Mouse (Mus musculus): ENCODE measurements at regions not wholly inside any gene's neighbourhood (a gene's known extent, or its start where the extent isn't known, plus 50 kb on each side); places are given as distances from the start of the nearest gene placed in this dataset.

DNA sequence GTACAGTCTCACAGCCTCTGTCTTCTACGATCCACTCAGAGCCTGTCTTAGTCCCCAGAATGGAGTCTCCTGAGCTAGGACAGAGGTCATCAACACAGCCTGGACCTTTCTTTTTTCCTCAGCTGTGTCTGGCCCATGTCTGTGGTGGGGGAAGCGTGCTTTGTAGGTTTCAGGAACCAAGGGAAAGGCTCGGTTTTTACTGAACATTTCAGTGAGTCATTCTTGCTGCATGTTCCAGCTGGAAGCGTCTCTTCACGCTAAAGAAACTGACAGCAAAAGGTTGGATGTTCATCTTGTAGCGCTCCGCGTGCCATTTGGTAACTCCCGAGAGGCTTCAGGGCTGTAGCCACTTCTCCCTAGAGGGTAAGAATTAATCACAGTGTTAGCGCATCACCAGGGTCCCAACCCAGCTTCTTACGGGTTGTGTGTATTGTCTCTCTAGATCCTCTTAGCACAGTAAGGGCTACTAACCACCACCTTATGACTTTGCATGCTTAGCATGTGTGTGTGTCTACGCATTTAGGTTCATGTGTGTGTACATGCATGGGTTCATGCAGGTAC is 280.2 kb downstream of the Gm49356 start:
- H3K9me3 ChIP-seq (replicated peaks; ENCODE audit: low read length) = no peaks in the 10 kb centered on the region; the same call in 1 of the 2 replicates
- 0 out of 2 replicates have a peak overlapping the region, but pooled peaks have one; percentile 13 for H3K27ac ChIP-seq
- no peaks in the 10 kb centered on the region for H3K4me1 ChIP-seq (replicated peaks; ENCODE audit: insufficient read depth, low read length)
- no peaks in the 10 kb centered on the region for H3K27me3 ChIP-seq (ENCODE audit: insufficient read depth, low read length)
- no peak for DNase-seq (ENCODE audit: low spot score)
- ATAC-seq (replicated peaks; ENCODE audit: low FRiP score, low read depth) = no peak
- no peak overlapping the region for H3K9ac ChIP-seq (ENCODE audit: low read depth, low read length)
- H3K4me3 ChIP-seq (replicated peaks; ENCODE audit: low read depth, low read length) = no peak overlapping the region
- no peaks in the 10 kb centered on the region for H3K36me3 ChIP-seq (ENCODE audit: insufficient read depth, low read length)
- H3K4me2 ChIP-seq (ENCODE audit: low read length) = no peak overlapping the region
- WGBS = 86% methylated on average over 12 of the region's 12 CpGs
- no peak for TF ChIP-seq CTCF (IDR thresholded peaks at IDR 0.05; ENCODE audit: low read depth)

DNA sequence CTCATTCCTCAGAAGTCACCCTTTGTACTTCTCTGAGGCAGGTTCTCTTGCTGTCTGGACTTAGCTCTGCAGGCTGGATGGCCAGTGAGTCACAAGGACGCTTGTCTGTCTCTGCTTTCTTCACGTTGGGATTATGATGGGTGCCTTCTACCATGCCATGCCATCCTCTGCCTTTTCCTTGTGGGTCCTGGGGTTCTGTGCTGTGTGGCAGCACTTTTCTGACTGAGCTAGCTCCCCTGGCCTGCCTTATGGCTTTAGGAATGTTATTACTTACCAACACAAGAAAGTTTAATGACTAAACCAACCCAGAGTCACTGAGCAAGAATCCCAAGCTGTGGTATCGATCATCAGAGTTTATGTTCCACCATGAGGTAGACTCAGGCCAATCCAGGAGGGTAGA is 280.7 kb downstream of the Gm49356 start:
- H3K4me3 ChIP-seq (replicated peaks; ENCODE audit: low read depth, low read length) = no peak overlapping the region
- DNase-seq (ENCODE audit: low spot score) (no peak), ATAC-seq (replicated peaks; ENCODE audit: low FRiP score, low read depth) (no peak)
- H3K27me3 ChIP-seq (ENCODE audit: insufficient read depth, low read length) = no peaks in the 10 kb centered on the region
- H3K9me3 ChIP-seq (replicated peaks; ENCODE audit: low read length) = no peaks in the 10 kb centered on the region; the same call in 1 of the 2 replicates
- H3K4me1 ChIP-seq (replicated peaks; ENCODE audit: insufficient read depth, low read length) = no peaks in the 10 kb centered on the region
- WGBS = 82% methylated on average over 3 of the region's 3 CpGs
- no peaks in the 10 kb centered on the region for H3K36me3 ChIP-seq (ENCODE audit: insufficient read depth, low read length)
- H3K4me2 ChIP-seq (ENCODE audit: low read length) = no peak overlapping the region
- TF ChIP-seq CTCF (IDR thresholded peaks at IDR 0.05; ENCODE audit: low read depth) = no peak
- H3K27ac ChIP-seq = no peak overlapping the region
- no peak overlapping the region for H3K9ac ChIP-seq (ENCODE audit: low read depth, low read length)

DNA sequence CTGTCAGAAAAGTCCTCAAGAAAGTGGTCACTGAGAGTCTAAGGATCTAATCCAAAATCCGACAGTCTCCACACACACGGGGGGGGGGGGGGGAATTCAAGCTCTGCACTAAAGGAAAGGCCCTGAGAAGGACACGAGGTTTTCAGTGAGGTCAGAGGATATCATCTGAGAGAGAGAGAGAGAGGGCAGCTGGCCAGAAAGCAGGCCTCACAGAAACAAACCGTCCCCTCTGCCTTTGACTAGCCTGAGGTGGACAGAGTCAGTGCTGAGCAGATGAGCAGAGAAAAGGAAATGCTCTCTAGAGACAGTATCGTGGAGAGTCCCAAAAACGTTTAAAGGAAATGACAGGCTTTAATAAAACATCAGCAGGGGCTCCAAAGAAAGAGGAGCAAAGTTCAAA is 282.0 kb downstream of the Gm49356 start:
- no peaks in the 10 kb centered on the region; the same call in 1 of the 2 replicates for H3K9me3 ChIP-seq (replicated peaks; ENCODE audit: low read length)
- H3K4me3 ChIP-seq (replicated peaks; ENCODE audit: low read depth, low read length) = no peak overlapping the region
- TF ChIP-seq CTCF (IDR thresholded peaks at IDR 0.05; ENCODE audit: low read depth) = no peak
- peak; percentile 51 for DNase-seq (ENCODE audit: low spot score)
- 30% methylated on average over 6 of the region's 6 CpGs for WGBS
- H3K27ac ChIP-seq = no peak overlapping the region
- H3K4me1 ChIP-seq (replicated peaks; ENCODE audit: insufficient read depth, low read length) = no peaks in the 10 kb centered on the region
- H3K9ac ChIP-seq (ENCODE audit: low read depth, low read length) = no peak overlapping the region
- H3K27me3 ChIP-seq (ENCODE audit: insufficient read depth, low read length) = no peaks in the 10 kb centered on the region
- ATAC-seq (replicated peaks; ENCODE audit: low FRiP score, low read depth) = no peak
- H3K36me3 ChIP-seq (ENCODE audit: insufficient read depth, low read length) = no peaks in the 10 kb centered on the region
- no peak overlapping the region for H3K4me2 ChIP-seq (ENCODE audit: low read length)

- WGBS = 85% methylated on average over 21 of the region's 21 CpGs
- H3K27me3 ChIP-seq (ENCODE audit: insufficient read depth, low read length) = no peaks in the 10 kb centered on the region
- peak overlapping the region; percentile 28; the same call in 1 of the 2 replicates for H3K27ac ChIP-seq
- no peak for ATAC-seq (replicated peaks; ENCODE audit: low FRiP score, low read depth)
- H3K4me2 ChIP-seq (ENCODE audit: low read length) = no peak overlapping the region
- no peaks in the 10 kb centered on the region for H3K9me3 ChIP-seq (replicated peaks; ENCODE audit: low read length)
- no peak overlapping the region for H3K4me3 ChIP-seq (replicated peaks; ENCODE audit: low read depth, low read length)
- H3K9ac ChIP-seq (ENCODE audit: low read depth, low read length) = no peak overlapping the region
- no peaks in the 10 kb centered on the region for H3K36me3 ChIP-seq (ENCODE audit: insufficient read depth, low read length)
- no peak for DNase-seq (ENCODE audit: low spot score)
- TF ChIP-seq CTCF (IDR thresholded peaks at IDR 0.05; ENCODE audit: low read depth) = no peak
- H3K4me1 ChIP-seq (replicated peaks; ENCODE audit: insufficient read depth, low read length) = no peaks in the 10 kb centered on the region
These were observed 284.6 kb downstream of the Gm49356 start for GRCm38 (mm10) chr15:59173452-59174245.

DNA sequence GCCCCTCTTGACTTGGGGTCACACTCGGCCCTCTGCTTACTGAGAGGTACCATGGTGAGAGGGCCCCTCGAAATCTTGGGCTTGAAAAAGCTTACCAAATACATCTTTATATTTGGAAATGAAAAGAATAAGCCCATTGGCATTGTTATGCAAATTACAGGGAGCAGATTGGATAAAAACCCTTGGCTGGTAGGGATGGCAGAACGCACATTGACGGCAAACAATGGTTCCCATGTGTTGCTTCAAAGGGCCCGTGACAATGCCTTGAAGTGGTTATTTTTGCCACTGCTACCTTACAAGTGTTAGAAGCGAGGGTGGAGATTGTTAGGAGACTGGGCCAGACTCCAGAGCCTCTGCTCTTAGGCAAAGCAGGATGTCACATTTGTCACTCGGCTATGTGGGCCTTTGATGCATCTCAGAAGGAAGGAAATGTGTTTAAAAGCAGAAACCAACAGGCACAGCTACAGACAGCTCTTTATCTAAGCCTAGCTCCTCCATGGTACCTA is 285.2 kb downstream of the Gm49356 start:
- no peaks in the 10 kb centered on the region for H3K36me3 ChIP-seq (ENCODE audit: insufficient read depth, low read length)
- H3K27me3 ChIP-seq (ENCODE audit: insufficient read depth, low read length) = no peaks in the 10 kb centered on the region
- H3K27ac ChIP-seq = peak overlapping the region; percentile 28; the same call in 1 of the 2 replicates
- ATAC-seq (replicated peaks; ENCODE audit: low FRiP score, low read depth) = no peak
- peak; percentile 61 for DNase-seq (ENCODE audit: low spot score)
- H3K4me1 ChIP-seq (replicated peaks; ENCODE audit: insufficient read depth, low read length) = no peaks in the 10 kb centered on the region
- no peak overlapping the region for H3K9ac ChIP-seq (ENCODE audit: low read depth, low read length)
- 52% methylated on average over 7 of the region's 7 CpGs for WGBS
- H3K4me2 ChIP-seq (ENCODE audit: low read length) = no peak overlapping the region
- no peak for TF ChIP-seq CTCF (IDR thresholded peaks at IDR 0.05; ENCODE audit: low read depth)
- no peak overlapping the region for H3K4me3 ChIP-seq (replicated peaks; ENCODE audit: low read depth, low read length)
- no peaks in the 10 kb centered on the region for H3K9me3 ChIP-seq (replicated peaks; ENCODE audit: low read length)

- ATAC-seq (replicated peaks; ENCODE audit: low FRiP score, low read depth) = no peak
These were observed 285.9 kb downstream of the Gm49356 start for GRCm38 (mm10) chr15:59174893-59175531.

More at GRCm38 (mm10) chr15:59174893-59175531, 285.9 kb downstream of the Gm49356 start:
- Histone ChIP-seq H3K4me3 (replicated peaks; ENCODE audit: low read depth, low read length) (no peak overlapping the region), H3K4me2 (ENCODE audit: low read length) (no peak overlapping the region), H3K27me3 (ENCODE audit: insufficient read depth, low read length) (no peaks in the 10 kb centered on the region), H3K36me3 (ENCODE audit: insufficient read depth, low read length) (no peaks in the 10 kb centered on the region), H3K4me1 (replicated peaks; ENCODE audit: insufficient read depth, low read length) (no peaks in the 10 kb centered on the region), H3K27ac (no peak overlapping the region), H3K9me3 (replicated peaks; ENCODE audit: low read length) (no peaks in the 10 kb centered on the region), H3K9ac (ENCODE audit: low read depth, low read length) (no peak overlapping the region)
- DNase-seq (ENCODE audit: low spot score) = no peak
- no peak for TF ChIP-seq CTCF (IDR thresholded peaks at IDR 0.05; ENCODE audit: low read depth)
- 74% methylated on average over 8 of the region's 8 CpGs for WGBS

All from kidney, postnatal 0 days (tissue).